Mouse (Mus musculus) MEL (cell line): ENCODE data around the gene Spc24. TPM values are rescaled to one million over a fixed set of nuclear protein-coding genes. Genes with fewer than 3 reads are reported as not detected.

Experiments used
- DNase-seq: peaks from one replicate; pipeline ENCODE4 v3.0.0; 2011; ENCODE audit warnings: low read depth, low spot score
- H3K27ac ChIP-seq: 2 replicates; pipeline ENCODE4 v1.5.1; 2012; ENCODE audit warnings: low read depth, mild to moderate bottlenecking, control low read depth, low read length, moderate library complexity; ENCODE audit not compliant: control insufficient read depth
- H3K27me3 ChIP-seq, 2 experiments: fragments of 150-350 bp in 1 of 2; sonication (generic) in 1 of 2; 2 replicates each; pipeline ENCODE4 v1.6.1; 2012; ENCODE audit warnings: low read length in 2 of 2, mild to moderate bottlenecking in 2 of 2, improper control_type of control experiment in 1 of 2, moderate library complexity in 1 of 2; ENCODE audit not compliant: insufficient read depth in 2 of 2, control insufficient read depth in 1 of 2
- H3K36me3 ChIP-seq, 2 experiments: 2 replicates each; pipeline ENCODE4 v1.6.1; 2012 to 2014; ENCODE audit warnings: low read length in 2 of 2, improper control_type of control experiment in 1 of 2, inconsistent platforms in 1 of 2, mild to moderate bottlenecking in 1 of 2; ENCODE audit not compliant: insufficient read depth in 2 of 2, control insufficient read depth in 1 of 2
- H3K4me1 ChIP-seq, 2 experiments: fragments of 150-350 bp in 1 of 2; sonication (generic) in 1 of 2; 2 replicates each; pipeline ENCODE4 v1.6.1; 2012; ENCODE audit warnings: low read length in 2 of 2, improper control_type of control experiment in 1 of 2, mild to moderate bottlenecking in 1 of 2; ENCODE audit not compliant: insufficient read depth in 2 of 2, control insufficient read depth in 1 of 2
- H3K4me3 ChIP-seq, 2 experiments: fragments of 150-350 bp in 1 of 2; sonication (generic) in 1 of 2; 2 replicates each; pipeline ENCODE4 v1.5.1; 2012; ENCODE audit warnings: low read depth in 2 of 2, low read length in 2 of 2, mild to moderate bottlenecking in 2 of 2, moderate library complexity in 2 of 2, control low read depth in 1 of 2, improper control_type of control experiment in 1 of 2; ENCODE audit not compliant: control insufficient read depth in 1 of 2, insufficient read depth in 1 of 2
- H3K79me2 ChIP-seq: 2 replicates; pipeline ENCODE4 v1.6.1; 2012; ENCODE audit warnings: mild to moderate bottlenecking, low read length, moderate library complexity; ENCODE audit not compliant: control insufficient read depth, poor library complexity, insufficient read depth
- H3K9ac ChIP-seq: 2 replicates; pipeline ENCODE4 v1.6.1; 2012; ENCODE audit warnings: low read depth, mild to moderate bottlenecking, control low read depth, low read length, moderate library complexity; ENCODE audit not compliant: control insufficient read depth, poor library complexity, severe bottlenecking
- H3K9me3 ChIP-seq: fragments of 150-350 bp; sonication (generic); replicated peaks from 2 replicates; pipeline ENCODE4 v1.6.1; 2012; ENCODE audit warnings: mild to moderate bottlenecking, low read length, improper control_type of control experiment, moderate library complexity; ENCODE audit not compliant: insufficient read depth
- BHLHE40 ChIP-seq: IDR thresholded peaks from 2 replicates; pipeline ENCODE4 v1.6.1; 2012; ENCODE audit warnings: low read depth, mild to moderate bottlenecking, inconsistent platforms, low read length, improper control_type of control experiment, borderline replicate concordance
- CHD2 ChIP-seq: IDR thresholded peaks from 2 replicates; pipeline ENCODE4 v1.6.1; 2011; ENCODE audit warnings: low read length, improper control_type of control experiment
- CTCF ChIP-seq, 3 experiments: IDR thresholded peaks in 2 of 3; conservative IDR thresholded peaks in 1 of 3; 2 replicates each; pipeline ENCODE4 v1.5.1; 2011 to 2012; ENCODE audit warnings: low read length in 3 of 3, low read depth in 2 of 3, mild to moderate bottlenecking in 2 of 3, improper control_type of control experiment in 1 of 3, inconsistent platforms in 1 of 3, mixed read lengths in 1 of 3, moderate library complexity in 1 of 3; ENCODE audit not compliant: control insufficient read depth in 1 of 3, insufficient read depth in 1 of 3, poor library complexity in 1 of 3, severe bottlenecking in 1 of 3
- E2F4 ChIP-seq: IDR thresholded peaks from 2 replicates; pipeline ENCODE4 v1.6.1; 2011; ENCODE audit warnings: low read depth, low read length, improper control_type of control experiment, borderline replicate concordance
- EP300 ChIP-seq, 2 experiments: IDR thresholded peaks; 2 replicates each; pipeline ENCODE4 v1.6.1; 2011; ENCODE audit warnings: improper control_type of control experiment in 2 of 2, low read length in 2 of 2, low read depth in 1 of 2, mild to moderate bottlenecking in 1 of 2
- HCFC1 ChIP-seq: IDR thresholded peaks from 2 replicates; pipeline ENCODE4 v1.6.1; 2012; ENCODE audit warnings: low read depth, mild to moderate bottlenecking, inconsistent platforms, low read length, improper control_type of control experiment, moderate library complexity
- JUND ChIP-seq: IDR thresholded peaks from 2 replicates; pipeline ENCODE4 v1.6.1; 2011; ENCODE audit warnings: low read depth, mild to moderate bottlenecking, improper control_type of control experiment, low read length
- MAFK ChIP-seq: IDR thresholded peaks from 2 replicates; pipeline ENCODE4 v1.6.1; 2011; ENCODE audit warnings: low read depth, mild to moderate bottlenecking, low read length, improper control_type of control experiment, borderline replicate concordance
- MAZ ChIP-seq: IDR thresholded peaks from 2 replicates; pipeline ENCODE4 v1.6.1; 2012; ENCODE audit warnings: low read depth, mild to moderate bottlenecking, inconsistent platforms, low read length, improper control_type of control experiment
- MEF2A ChIP-seq: IDR thresholded peaks from 2 replicates; pipeline ENCODE4 v1.6.1; 2014; ENCODE audit warnings: low read depth, mild to moderate bottlenecking, inconsistent platforms, low read length, improper control_type of control experiment; ENCODE audit not compliant: poor library complexity, insufficient replicate concordance, severe bottlenecking; ENCODE audit errors: extremely low read depth
- MYB ChIP-seq: IDR thresholded peaks from 2 replicates; pipeline ENCODE4 v1.6.1; 2011; ENCODE audit warnings: mild to moderate bottlenecking, low read depth, low read length, improper control_type of control experiment
- MYC ChIP-seq: IDR thresholded peaks from 2 replicates; pipeline ENCODE4 v1.6.1; 2011; ENCODE audit warnings: low read depth, mild to moderate bottlenecking, low read length, improper control_type of control experiment, moderate library complexity
- POLR2AphosphoS2 ChIP-seq: IDR thresholded peaks from 2 replicates; pipeline ENCODE4 v1.6.1; 2011; ENCODE audit warnings: low read length, improper control_type of control experiment
- POLR2AphosphoS5 ChIP-seq: IDR thresholded peaks from 2 replicates; pipeline ENCODE4 v1.6.1; 2012; ENCODE audit warnings: low read depth, borderline replicate concordance, mild to moderate bottlenecking, inconsistent platforms, low read length, moderate library complexity, mixed read lengths
- RAD21 ChIP-seq: IDR thresholded peaks from 2 replicates; pipeline ENCODE4 v1.6.1; 2011; ENCODE audit warnings: mild to moderate bottlenecking, low read depth, low read length, improper control_type of control experiment
- RCOR1 ChIP-seq: IDR thresholded peaks from 2 replicates; pipeline ENCODE4 v1.6.1; 2012; ENCODE audit warnings: low read depth, mild to moderate bottlenecking, inconsistent platforms, low read length, improper control_type of control experiment
- SIN3A ChIP-seq: IDR thresholded peaks from 2 replicates; pipeline ENCODE4 v1.6.1; 2012; ENCODE audit warnings: low read length, improper control_type of control experiment, inconsistent platforms
- TBP ChIP-seq: IDR thresholded peaks from 2 replicates; pipeline ENCODE4 v1.8.0; 2011; ENCODE audit warnings: low read depth, low read length, improper control_type of control experiment
- TCF12 ChIP-seq: IDR thresholded peaks from 2 replicates; pipeline ENCODE4 v1.6.1; 2014; ENCODE audit warnings: low read depth, mild to moderate bottlenecking, inconsistent platforms, low read length, improper control_type of control experiment, moderate library complexity
- USF1 ChIP-seq: IDR thresholded peaks from 2 replicates; pipeline ENCODE4 v1.6.1; 2014; ENCODE audit warnings: low read depth, mild to moderate bottlenecking, inconsistent platforms, low read length, improper control_type of control experiment, moderate library complexity
- ZMIZ1 ChIP-seq: IDR thresholded peaks from 2 replicates; pipeline ENCODE4 v1.6.1; 2012; ENCODE audit warnings: low read depth, mild to moderate bottlenecking, inconsistent platforms, low read length, improper control_type of control experiment, moderate library complexity
- ZNF384 ChIP-seq: IDR thresholded peaks from 2 replicates; pipeline ENCODE4 v1.6.1; 2012; ENCODE audit warnings: low read depth, mild to moderate bottlenecking, inconsistent platforms, low read length, improper control_type of control experiment
- polyA plus RNA-seq, 2 experiments: library from polyadenylated mRNA; stranded (reverse) in 1 of 2; unstranded in 1 of 2; fragments of >175 nt in 1 of 2; fragments of >200 nt in 1 of 2; gene quantifications; 2 replicates each; pipeline versions ENCODE4 v1.2.1 to v1.2.4; 2012; ENCODE audit warnings: low replicate concordance in 2 of 2, low read depth in 1 of 2; ENCODE audit not compliant: insufficient read length in 2 of 2, insufficient read depth in 1 of 2, missing spikeins in 1 of 2
- total RNA-seq: library from RNA; depleted of rRNA; stranded (reverse); fragments of 300-350 nt; gene quantifications from 2 replicates; pipeline ENCODE4 v1.2.3, GENCODE M21; 2012

Gene Spc24
- total and polyA plus RNA-seq, 3 experiments: 304 to 377 TPM; not detected in 1

DNA sequence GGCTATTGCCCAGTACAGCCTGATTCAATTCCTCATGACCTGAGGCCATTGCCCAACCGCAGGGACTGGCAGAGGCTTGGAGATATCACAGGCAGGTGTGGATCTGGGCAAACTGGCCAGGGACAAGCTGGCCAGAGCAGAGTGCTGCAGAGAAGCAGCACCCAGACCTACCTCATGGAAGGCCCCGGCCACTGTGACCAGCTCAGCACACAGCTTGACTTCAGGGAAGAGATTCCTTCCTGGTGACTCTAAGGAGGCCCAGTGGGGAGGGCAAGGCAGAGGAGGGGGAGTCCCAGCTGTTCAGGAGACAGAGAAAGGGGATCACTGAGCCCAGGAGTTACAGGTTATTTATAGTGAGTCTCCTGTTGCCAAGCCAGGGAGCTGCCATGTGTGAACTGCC, 39.1 kb downstream of the Spc24 start:
- no peaks in the 10 kb centered on the region for H3K9me3 ChIP-seq
- no peak overlapping the region for H3K27ac ChIP-seq
- H3K9ac ChIP-seq: no peak overlapping the region
- H3K27me3 ChIP-seq: no peaks in the 10 kb centered on the region
- TF ChIP-seq MYC (no peak), CTCF (IDR thresholded peaks at IDR 0.05 in 2 of 3, conservative IDR thresholded peaks at IDR 0.05 in 1 of 3; ENCODE audit: control insufficient read depth in 1 of 3, insufficient read depth in 1 of 3, low read depth in 2 of 3, low read length in 3 of 3, poor library complexity in 1 of 3, severe bottlenecking in 1 of 3) (no peak), BHLHE40 (no peak), RCOR1 (no peak), POLR2AphosphoS2 (no peak), CHD2 (no peak), RAD21 (no peak), TBP (no peak), MAFK (no peak), HCFC1 (no peak), ZNF384 (no peak), MAZ (no peak), USF1 (no peak), MEF2A (no peak), TCF12 (no peak)
- H3K4me1 ChIP-seq: peaks cover 22 to 41% of the 10 kb centered on the region in 2 experiments
- peaks cover 0 to 34% of the 10 kb centered on the region in 2 experiments; a peak in 2 of 4 replicates for H3K36me3 ChIP-seq
- peaks cover 19% of the 10 kb centered on the region for H3K79me2 ChIP-seq
- no peak for DNase-seq
- H3K4me3 ChIP-seq: no peak overlapping the region

DNA sequence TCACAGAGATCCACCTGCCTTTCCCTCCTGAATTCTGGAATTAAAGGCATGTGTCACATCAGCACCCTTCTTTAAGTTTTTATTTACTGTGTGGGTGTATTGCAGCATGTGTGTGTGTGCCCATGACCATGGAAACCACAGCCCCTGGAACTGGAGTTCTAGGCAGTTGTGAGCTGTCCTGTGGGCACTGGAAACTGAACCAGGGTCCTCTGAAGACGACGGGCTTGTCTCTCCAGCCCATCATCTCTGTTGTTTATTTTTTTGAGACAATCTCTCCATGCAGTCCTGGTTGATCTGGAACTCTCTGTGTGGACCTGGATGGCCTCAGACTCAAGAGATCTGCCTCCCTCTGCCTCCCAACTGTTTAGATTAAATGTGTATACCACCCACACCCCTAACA, 43.1 kb downstream of the Spc24 start:
- no peak for TF ChIP-seq MYB
- no peak for TF ChIP-seq ZMIZ1
- TF ChIP-seq EP300 (IDR thresholded peaks at IDR 0.05; ENCODE audit: low read depth in 1 of 2, low read length in 2 of 2): no peak
- no peak for TF ChIP-seq SIN3A
- no peak for TF ChIP-seq POLR2AphosphoS5
- TF ChIP-seq E2F4: no peak
- TF ChIP-seq MYC: no peak
- no peak for TF ChIP-seq JUND
- Histone ChIP-seq H3K9ac (no peak overlapping the region), H3K27me3 (no peaks in the 10 kb centered on the region), H3K27ac (no peak overlapping the region), H3K4me3 (no peak overlapping the region), H3K9me3 (no peaks in the 10 kb centered on the region), H3K36me3 (peaks cover 0 to 30% of the 10 kb centered on the region in 2 experiments; a peak in 2 of 4 replicates), H3K4me1 (peaks cover 18 to 37% of the 10 kb centered on the region in 2 experiments), H3K79me2 (no peaks in the 10 kb centered on the region)
- DNase-seq: peak; percentile 53
